Mouse (Mus musculus): ENCODE measurements around the gene Golm1.
"Not testable (repeated sequence)": the region's sequence is repeated elsewhere in the genome, so short reads cannot be mapped to it uniquely, and the experiment has no call there.

Golm1 gene

DNA sequence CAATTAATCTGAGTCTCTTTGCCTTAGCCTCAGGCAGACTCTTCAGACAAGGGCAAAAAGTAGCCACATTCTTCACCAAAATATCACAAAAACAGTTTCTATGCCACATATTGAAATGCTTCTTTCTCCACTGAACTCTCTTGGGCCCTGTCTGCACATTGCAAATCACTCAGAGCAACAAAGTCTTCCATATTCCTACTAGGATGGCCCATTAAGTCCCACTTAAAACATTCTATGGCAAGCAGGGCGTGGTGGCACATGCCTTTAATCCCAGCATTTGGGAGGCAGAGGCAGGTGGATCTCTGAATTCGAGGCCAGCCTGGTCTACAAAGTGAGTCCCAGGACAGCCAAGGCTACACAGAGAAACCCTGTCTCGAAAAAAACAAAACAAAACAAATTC lies 83.6 kb downstream of the Golm1 start:
- CTCF ChIA-PET = not testable (repeated sequence)

DNA sequence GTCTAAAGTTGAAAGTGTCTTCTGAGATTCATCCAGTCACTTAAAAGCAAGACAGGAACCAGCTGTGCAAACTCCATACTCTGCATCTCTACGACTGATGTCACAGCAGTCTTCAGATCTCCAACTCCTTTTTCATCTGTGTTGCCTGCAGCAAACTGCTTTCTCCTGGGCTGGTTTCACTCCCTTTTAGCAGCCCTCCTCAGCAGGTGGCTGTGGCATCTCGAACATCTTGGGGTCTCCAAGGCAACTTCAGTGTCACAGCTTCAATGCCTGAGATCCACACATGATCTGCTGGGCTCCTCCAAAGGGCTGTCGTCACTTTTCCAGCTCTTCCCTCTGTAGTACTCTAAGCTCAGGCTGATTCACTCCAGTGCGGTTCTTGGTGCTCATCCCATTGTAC lies 84.9 kb downstream of the Golm1 start:
- CTCF ChIA-PET = no interaction called here

DNA sequence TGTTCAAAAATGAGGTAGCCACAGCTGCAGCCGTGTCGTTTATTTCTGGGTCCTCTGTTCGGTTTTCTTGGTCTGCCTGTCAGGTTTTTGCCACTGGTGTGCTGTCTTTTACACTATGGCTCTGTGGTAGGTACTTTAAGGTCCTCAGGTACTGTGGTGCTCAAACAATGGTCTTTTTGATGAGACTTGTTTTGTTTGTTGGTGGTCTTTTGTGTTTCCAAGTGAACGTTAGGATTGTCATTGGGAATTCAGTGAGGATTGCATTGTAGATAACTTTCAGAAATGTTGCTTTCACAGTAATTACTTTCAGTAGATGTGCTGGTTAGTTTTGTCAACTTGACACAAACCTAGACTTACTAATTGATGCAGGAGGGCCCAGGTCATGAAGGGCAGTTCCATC lies 85.9 kb downstream of the Golm1 start:
- CTCF ChIA-PET = no interaction called here

DNA sequence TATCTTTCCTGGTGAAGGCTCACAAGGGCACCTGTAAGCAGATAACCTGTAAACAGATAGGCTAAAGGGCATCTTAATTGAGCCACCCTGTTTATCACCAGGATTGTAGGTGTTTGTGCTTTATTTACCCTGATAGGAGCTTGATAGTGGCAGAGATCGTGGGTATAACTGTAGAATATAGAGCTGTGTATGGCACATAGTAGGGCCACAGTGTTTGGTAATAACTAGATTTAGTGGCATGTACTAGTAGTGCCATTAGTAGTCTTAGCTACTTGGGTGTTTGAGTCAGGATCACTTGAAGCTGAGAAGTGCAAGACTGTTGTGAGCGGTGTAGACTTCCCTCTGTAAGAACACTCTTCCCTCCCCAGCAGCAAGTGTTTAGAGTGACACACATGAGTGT lies 88.4 kb downstream of the Golm1 start:
- CTCF ChIA-PET = no interaction called here

DNA sequence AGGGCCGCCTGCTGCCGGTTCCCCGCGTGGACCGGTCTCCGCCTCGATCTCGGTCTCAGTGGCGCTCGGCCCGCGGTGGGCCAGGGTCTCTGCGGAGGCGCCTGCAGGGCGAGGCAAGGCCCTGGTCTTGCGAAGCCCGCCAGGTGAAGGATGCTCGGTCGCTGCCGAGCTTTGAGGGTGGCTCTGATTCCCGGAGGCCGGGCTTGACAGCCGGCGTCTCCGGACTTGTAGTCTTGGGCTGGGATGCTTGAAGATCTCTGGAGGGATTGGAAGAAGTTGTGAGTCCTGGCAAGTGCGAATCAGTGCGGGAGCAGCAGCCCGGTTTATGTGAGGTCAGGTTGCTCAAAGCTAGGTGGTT lies 90.0 kb downstream of the Golm1 start:
- CTCF ChIA-PET = no interaction called here

DNA sequence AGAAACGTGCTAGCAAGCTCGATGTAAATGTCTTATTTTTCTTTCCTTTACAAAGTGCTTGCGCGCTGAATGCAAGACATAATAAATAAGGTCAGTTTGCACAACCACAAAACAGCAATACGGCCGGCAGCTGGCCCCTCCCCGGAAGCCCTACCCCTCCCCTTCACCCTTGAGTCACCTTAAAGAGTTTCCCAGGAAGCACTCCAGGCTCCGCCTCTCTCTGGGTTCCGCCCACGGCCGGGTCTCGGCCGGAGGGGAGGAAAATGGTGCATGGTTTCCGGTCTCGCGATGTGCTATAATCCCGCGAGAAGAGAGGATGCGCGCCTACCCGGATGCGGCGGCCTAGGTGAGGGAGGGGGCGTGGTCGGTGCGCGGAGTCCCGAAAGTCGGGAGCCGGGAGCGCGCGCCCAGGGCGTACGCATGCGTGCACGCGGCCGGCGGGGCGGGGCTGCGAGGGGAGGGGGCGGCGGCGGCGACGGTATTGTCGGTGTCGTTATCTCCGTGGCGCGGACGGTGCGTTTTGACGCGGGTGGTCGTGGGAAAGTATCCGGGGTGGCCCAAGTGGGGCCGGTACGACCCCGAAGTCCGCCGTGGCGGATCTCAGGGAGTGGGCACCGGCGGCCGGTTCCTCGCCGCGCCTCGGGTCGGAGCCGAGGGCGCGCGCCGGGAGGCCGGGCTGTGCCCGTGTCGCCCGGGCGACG lies 90.5 kb downstream of the Golm1 start, which contains the start of the genes Agtpbp1 and Naa35:
TSS of gene Agtpbp1 (minus strand) at position 281 of the 701 bp plus-strand sequence.
TSS of gene Naa35 (plus strand) at position 313 of the 701 bp plus-strand sequence.
- CTCF ChIA-PET = interaction anchor here (0.6 to 1.1 kb wide), 2 partner anchors 27 to 1489 kb away, joined by 3 to 4 read pairs; no protein-coding TSS in a partner anchor
